Mouse (Mus musculus): ENCODE measurements around the gene Id3. TPM values are rescaled to one million over a fixed set of nuclear protein-coding genes. Genes with fewer than 3 reads are reported as not detected.
A peak's percentile ranks its signal among the peaks of the same experiment; 100 is the strongest.
"Not testable (repeated sequence)": the region's sequence is repeated elsewhere in the genome, so short reads cannot be mapped to it uniquely, and the experiment has no call there.

The Id3 gene
- 2.2 TPM in 1 of 2 replicates, not detected in the other for total RNA-seq (2017)

DNA sequence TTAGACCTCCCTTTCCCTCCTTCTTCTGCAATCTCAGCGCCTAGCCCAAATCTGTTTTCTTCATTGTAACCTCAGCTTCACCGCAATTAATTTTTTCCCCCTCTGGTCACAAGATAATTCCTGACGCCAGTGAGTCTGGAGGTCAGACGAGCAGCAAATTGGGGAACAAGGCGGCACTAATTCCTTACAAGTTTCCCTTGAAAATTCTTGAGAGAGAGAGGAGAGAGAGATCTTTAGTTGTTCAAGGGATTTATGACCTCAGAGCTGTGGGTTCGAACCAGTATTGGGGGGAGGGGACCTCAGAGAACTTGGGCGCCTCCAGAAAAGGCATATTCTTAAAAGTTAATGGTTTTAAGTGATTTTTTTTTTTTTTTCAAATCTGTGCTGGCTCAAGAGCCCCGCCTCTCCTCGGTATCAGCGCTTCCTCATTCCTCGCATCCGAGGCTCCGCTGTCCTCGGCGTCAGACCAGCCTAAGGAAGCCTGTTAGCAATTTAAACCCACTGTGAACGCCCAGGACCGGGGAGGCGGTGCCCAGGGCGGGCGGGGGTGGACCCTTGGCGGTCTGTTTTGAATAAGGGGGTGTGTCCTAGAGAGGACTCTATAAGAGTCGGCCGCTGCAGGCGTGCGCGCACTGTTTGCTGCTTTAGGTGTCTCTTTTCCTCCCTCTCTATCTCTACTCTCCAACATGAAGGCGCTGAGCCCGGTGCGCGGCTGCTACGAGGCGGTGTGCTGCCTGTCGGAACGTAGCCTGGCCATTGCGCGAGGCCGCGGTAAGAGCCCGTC is at the start of gene Id3:
Gene Id3 (plus strand): TSS at position 305 of the 784 bp plus-strand sequence.
- ATAC-seq (replicated peaks; ENCODE audit: low read depth, poor library complexity, severe bottlenecking), result peak; percentile 74

DNA sequence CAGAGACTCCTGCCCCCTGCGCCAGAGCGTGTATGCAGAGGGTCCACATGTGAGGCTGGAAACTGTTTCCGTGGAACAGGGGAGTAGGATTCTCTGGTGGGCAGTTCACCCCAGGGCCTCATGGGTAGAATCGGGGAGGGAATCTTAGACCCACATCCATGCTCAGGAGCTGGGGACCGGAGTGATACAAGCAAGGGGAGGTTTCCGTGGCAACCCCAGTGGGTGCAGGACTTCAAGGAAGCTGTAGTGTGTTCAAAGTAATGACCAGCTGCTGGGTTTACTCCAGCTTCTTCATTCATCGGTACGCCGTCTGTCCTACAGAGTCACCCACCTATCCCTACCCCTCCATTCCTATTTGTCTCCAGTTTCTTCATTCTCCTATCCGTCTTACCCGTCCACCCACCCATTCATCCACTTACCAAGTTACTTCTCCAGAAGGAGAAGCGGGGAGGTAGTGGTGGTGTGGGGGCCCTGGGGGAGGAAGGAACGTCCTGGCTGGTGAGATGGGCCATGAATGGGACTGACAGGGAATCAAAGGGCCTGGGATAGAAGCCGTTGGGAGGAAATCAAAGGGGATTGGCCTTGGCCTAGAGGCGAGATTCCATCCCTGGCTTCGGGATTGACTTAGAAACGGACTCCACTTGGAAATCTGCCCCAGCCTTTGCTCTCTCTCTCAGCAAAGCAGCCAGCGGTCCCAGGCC is 48.6 kb upstream of the Id3 start:
- no peak for ATAC-seq (replicated peaks; ENCODE audit: low read depth, poor library complexity, severe bottlenecking)

DNA sequence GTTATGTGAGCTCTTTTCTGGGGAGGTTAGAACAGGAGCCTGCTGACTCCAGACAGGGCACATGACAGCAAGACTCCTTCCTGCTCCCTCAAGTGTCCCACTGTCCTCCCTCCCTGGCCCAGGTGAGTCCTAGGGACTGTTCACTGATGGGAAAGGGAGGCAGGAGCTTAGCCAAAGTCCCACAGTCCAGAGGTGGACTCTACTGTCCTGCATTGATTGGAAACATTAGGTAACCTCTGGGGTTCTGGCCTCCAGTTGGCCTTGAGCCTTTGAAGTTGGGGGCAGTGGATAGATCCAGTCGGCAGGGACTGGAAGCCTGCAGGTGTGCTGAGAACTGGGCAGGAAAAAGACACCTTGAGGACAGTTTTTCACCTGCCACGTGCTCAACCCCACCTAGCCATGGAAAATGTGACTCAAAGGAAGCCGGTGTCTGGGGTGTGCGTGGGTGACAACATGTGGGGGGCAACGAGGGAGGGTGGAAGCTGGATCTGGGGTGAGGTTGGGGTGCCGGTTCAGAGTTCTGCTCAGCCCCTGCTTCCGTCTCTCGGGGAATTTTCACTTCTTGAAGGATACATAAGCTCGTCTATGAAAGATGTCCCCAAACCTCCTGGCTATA is 47.7 kb upstream of the Id3 start:
- ATAC-seq (replicated peaks; ENCODE audit: low read depth, poor library complexity, severe bottlenecking), result no peak

DNA sequence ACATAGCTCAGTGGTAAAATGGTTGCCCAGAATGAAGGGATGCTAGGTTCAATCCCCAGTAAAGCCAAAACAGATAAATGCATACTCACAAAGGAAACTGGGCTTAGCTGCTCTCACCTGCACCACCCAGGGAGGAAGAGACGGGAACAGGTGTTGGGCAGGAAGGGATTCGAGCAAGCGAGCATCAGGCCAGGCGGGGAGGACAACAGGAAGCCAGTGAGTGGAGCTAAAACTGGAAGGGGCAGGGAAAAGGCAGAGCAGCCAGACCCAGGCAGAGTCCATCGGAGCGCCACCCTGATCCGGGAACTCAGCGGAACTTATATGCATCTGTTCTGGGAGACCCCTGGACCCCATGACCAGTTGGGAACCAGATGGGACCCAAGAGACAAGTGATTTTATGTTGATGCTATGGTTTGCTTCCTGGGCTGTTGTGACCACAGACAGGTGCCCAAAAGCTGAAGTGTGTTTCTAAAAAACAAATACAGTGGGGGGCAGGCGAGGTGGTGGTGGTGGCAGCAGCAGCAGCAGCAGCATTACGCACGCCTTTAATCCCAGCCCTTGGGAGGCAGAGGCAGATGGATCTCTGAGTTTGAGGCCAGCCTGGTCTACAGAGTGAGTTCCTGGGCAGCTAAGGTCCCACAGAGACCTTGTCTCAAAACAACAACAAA is 46.7 kb upstream of the Id3 start:
- no peak for ATAC-seq (replicated peaks; ENCODE audit: low read depth, poor library complexity, severe bottlenecking)

DNA sequence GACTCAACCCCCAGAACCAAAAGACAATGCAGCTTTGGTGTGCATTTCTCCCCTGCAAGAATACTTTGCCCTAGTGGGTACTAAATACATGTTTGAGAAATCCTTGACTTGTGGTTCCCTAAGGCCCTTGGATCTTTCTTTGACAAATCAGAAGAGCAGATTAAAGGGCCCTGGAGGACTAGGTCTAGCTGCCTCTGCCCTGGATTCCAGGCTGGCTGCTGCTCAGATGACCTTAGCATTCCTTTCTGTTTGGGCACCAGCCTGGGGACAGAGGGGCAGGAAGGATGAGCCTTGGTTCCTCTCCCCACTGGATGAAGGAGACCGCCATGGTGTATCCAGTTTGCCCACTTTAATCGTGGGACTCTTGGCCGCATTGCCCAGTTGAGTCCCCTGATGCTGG is 44.9 kb upstream of the Id3 start:
- ATAC-seq (replicated peaks; ENCODE audit: low read depth, poor library complexity, severe bottlenecking), result no peak

DNA sequence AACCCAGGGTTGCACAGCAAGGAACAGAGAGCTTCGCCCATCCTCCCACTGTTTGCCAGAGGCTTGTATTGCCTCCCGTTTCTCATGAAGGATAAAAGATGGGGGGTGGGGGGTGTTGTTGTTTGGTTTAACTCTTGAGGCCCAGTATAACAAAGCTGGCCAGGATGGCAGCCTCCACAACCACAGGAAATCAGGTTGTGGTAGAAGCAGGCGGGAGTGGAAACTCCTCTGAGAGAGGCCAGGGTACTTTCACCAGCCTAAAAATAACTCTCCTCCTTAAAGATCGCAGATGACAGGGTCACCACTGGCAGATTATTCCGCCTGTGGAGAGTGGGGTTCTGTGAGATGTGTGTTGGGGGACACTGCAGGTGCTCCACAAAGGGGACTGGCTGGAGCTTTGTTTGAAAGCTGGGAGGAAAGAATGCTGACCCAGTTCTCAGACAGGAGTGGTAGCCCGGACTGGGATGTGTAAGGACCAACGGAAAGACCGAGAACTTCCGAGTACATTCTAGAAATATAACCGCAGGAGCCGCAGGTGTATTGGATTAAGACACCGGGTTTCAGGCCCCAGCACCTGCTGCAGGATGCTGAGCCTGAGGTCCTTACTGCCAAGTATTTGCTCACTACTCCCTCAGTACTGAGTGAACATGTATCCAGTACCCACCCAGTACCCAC is 42.8 kb upstream of the Id3 start:
- no peak for ATAC-seq (replicated peaks; ENCODE audit: low read depth, poor library complexity, severe bottlenecking)

DNA sequence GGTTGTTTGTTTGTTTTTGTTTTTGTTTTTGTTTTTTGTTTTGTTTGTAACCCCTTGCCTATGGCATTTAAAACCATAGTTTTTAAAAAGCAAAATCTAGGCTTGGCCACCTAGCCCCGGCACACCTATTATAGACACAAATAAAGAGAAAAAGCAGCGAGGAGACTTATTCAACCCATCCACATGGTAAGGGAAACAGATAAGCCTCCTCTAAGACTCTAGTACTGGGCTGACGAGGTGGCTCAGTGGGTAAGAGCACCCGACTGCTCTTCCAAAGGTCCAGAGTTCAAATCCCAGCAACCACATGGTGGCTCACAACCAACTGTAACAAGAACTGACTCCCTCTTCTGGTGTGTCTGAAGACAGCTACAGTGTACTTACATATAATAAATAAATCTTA is 41.5 kb upstream of the Id3 start:
- ATAC-seq (replicated peaks; ENCODE audit: low read depth, poor library complexity, severe bottlenecking), result not testable (repeated sequence)

DNA sequence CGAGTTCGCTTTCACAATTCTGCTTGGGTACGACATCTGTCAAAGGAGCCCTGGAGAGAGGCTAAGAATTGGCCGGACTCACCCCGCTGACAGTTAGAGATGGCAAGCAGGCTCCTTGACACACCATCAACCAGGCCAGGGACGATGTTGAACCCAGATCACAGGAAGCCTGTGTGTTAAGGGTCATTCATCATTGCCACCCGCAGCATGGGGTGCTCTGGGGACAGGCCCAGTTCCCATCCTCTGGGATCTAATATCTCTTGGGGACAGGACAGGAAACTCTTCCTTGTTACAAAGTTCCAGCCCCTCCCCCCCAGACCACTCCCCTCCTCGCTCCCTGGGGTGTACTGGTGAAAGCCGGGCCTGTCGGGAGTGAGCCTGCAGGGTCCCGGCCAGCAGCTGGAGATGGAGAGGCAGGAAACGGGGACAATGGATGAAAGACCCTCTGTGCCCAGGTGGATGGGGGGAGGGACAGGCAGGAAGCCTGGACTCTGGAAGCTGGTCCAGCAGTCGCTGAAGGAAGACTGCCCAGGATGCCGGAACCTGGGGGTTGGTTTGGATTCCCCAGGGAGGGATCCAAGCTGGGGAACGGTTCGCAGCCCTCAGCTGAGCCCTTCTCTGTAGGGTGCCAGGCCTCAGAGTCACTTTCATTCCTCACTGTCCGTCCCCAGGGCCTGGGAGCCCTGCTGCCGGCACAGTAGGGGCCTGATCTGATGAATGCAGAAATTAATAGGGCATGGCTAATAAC is 38.5 kb upstream of the Id3 start:
- no peak for ATAC-seq (replicated peaks; ENCODE audit: low read depth, poor library complexity, severe bottlenecking)

DNA sequence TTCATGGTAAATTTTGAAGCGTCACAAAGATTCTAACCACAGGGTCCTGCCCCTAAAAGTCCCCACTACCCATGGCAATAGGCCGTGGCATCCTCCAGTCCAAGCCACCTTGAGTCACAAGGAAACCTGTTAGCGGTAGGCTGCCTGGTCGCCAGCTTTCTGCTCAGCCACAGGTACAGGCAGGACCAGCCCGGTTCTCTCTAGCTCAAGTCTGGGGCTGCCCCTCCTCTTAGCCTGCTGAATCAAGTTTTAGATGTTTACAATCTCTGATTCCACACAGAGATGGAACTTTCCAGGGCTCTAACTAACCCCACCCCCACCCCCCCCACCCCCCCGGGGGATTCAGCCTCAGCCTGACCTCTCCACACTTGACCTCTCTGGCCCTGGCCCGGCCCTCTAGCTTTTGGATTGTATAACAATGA is 36.4 kb upstream of the Id3 start:
- no peak for ATAC-seq (replicated peaks; ENCODE audit: low read depth, poor library complexity, severe bottlenecking)

DNA sequence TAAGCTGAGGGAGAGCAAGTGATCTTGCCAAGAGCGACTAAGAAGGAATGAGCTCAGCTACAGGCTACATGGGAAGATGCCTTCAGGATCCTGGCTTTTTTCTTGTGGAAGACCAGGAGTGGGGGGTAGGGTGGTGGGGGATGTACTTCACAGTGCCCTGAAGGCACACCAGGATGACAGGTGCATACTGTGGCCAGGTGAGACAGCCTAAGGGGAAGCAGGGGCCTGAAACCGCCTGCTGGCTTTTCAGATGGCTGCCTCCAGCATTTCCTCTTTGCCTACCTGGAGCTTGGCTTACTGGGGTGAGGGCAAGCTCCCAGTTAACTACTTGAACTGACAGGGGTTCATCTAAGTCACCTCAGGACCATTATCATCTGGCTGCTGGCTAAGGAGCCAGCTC is 34.1 kb upstream of the Id3 start:
- ATAC-seq (replicated peaks; ENCODE audit: low read depth, poor library complexity, severe bottlenecking), result no peak

DNA sequence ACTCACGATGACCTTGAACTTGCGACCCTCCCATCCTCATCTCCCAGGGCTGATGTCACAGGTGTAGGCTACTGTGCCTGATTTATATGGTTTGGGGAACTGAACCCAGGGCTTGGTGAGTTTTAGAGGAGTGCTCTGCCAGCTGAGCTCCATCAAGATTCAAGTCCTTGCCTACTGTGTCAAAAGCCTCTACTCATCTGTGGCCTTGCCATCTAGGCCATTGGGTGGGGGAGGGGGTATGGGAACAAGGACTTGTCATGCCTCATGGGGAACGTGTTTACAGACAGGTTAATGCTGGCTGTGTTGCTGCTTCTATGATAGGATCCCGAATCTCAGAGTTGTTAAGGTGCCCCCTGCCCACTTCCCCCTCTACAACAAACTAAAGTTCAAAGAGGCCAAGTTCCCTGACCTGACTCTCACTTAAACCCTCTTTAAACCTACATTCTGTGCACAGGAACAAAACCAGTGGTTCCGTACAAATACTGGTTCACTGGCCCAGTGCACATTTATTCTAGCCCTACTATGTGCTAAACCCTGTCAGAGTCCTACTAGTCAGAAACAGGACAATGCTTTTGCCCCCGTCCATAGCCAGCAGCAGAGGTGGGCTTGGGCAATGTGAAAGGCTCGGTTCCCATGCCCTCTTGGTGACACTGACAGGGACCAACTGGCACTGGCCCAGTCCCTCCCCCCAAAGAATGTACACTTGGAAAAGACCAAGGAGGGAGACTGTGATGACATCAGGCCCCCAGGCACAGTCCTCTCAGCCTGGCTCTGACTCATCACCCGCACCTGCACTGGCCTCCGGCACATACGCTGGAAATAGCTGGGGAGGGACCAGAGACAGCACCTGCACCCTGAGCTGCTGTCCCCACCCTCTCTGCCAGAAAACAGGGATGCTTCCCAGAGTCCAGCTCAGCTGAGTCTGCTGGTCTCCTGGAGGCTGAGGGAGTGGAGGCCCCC is 33.1 kb upstream of the Id3 start:
- ATAC-seq (replicated peaks; ENCODE audit: low read depth, poor library complexity, severe bottlenecking), result no peak

DNA sequence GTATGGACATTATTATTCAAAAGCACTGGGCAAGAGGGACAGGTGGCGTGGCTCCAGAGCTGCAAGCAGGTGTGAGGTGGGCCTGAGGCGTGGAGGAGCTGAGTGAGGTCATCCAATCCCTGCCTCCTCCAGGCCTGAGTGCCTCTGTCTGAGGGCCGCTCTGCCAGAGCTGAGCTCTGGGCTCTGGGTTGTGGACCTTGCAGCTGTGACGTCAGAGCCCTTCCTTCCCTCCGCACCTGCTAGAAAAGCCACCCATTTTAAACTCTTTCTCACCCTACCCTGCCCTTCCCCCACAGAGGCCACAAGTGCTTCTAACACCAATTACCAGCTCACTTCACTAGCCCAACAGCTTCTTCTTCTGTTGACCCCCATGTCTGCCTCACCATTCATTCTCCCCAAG is 31.0 kb upstream of the Id3 start:
- ATAC-seq (replicated peaks; ENCODE audit: low read depth, poor library complexity, severe bottlenecking), result 0 out of 2 replicates have a peak, but pooled peaks have one; percentile 25

DNA sequence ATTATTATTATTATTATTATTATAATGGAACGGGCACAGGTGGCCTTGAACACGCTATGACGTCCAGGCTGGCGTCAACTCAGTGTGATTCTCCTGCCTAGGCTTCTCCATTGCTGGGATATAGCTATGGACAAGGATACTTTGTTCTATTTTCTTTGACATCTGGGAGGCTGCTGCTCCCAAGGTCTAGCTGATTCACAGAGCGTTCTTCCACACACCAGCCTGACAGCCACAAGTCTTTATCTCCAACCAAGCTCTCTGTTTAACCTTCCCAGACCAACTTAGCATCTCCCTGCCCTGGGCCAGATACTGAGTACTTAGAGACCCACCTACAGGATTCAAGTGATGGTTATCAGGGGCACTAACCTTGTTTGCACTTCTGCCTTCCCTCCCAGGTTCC is 28.6 kb upstream of the Id3 start:
- ATAC-seq (replicated peaks; ENCODE audit: low read depth, poor library complexity, severe bottlenecking), result no peak

DNA sequence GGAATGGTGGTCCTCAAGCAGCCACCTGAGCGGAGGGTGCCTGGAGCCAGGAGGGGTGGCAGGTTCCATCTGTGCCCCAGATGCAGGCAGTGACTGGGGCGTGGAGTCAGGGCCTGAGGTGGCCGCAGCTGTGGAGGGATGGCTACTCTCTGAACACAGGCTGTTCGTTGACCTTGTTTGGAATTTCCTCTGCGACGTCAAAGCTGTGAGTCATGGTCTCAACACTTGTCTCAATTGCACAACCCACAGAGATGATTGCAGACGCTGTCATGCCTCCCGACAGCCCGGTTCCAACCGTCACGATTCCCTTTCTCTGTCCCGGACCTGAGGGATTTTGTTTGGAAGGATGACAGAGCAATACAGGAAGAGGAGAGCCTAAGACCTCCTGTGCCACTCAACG is 26.3 kb upstream of the Id3 start:
- peak; percentile 80 for ATAC-seq (replicated peaks; ENCODE audit: low read depth, poor library complexity, severe bottlenecking)

DNA sequence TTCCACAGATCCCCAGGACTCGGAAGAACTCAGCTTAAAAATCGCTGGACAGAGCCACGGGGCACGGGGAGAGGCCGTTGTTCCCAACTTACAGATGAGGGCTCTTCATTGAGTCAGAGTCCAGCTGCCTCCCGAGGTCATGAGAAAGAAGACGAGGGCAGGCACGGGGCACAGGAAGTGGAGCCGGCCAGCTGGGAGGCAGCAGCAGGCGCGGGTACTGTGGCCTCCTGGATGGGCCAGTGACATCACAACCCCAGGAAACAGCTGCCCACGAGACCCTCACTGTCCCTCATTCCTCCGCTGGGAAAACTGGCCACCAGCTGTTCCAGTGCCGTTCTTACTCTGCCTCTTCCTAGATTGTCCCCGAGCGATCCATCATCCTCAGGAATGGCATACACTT is 23.3 kb upstream of the Id3 start:
- ATAC-seq (replicated peaks; ENCODE audit: low read depth, poor library complexity, severe bottlenecking), result peak; percentile 28; the same call in 1 of the 2 replicates

DNA sequence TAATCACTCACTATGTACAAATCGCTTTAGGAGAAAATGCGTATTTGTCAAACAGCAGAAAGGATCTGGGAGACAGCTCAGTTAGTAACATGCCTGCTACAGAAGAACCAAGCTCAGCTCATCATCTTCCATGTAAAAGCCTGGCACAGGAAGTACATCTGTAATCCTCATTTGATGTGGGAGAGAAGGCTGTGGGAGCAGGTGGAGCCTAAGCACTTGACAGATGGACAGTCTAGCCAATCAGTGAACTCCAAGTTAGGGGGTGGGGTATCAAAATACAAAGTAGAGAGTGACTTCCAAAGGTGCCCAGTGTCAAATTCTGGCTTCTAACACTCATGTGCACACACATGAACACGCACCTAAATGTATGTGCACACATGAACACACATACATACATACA is 22.1 kb upstream of the Id3 start:
- ATAC-seq (replicated peaks; ENCODE audit: low read depth, poor library complexity, severe bottlenecking), result no peak

DNA sequence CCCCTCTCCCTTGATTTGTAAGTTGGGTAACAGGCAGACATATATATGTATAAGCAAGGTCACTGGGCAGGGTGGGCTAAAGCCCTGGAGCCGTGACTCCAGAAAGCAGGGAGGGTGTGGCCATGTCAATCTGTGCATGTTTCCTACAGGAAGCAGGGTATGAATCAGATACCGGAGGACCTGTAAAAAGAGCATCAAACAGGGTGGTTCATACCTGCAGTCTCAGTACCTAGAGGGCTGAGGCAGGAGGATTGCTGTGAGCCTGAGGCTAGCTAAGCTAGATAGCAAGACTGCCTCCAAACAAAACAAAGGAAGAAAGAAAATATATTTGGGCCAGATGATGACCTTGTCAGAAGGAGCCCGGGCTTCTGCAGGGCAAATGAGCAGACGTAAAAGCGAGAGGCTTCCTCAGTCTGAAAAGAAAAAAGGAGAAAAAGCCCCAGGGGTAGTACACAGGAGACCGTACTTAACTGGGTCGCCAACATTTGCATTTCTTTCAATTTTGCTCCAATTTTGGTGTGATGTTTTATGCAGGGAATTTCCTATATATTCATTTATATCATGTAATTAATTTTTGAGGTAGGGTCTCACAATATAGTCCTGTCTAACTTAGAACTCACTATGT is 21.3 kb upstream of the Id3 start:
- no peak for ATAC-seq (replicated peaks; ENCODE audit: low read depth, poor library complexity, severe bottlenecking)
